18 mouse cellular contexts compared by ENCODE assay signal in the genomic region with DNA sequence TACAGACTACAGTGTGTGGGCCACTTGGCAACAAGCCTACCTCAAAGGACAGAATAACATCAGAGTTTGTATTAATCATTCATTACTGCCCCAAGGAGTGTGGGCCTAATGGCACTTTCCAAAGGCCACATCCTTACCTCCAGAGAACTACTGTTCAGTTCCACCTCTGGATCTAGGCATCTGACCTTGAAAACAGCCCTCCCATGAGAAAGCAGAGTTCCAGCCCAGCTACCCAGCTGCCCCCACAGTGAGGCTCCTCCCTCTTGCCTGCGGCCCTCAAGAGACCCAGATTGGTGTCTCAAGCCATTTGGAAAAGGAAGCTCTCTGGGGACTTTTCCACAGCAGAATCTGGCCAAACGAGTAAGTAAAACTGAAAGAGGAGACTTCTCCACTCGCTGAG. TPM values are rescaled to one million over a fixed set of nuclear protein-coding genes. Genes with fewer than 3 reads are reported as not detected.
DNase-seq lines count a peak whose midpoint lies in the region.
"Had no signal": no experiment of that assay in that cellular context is flagged by ENCODE, and none has a peak within 500 bp of the region (broad histone marks: within the 10 kb centered on the region; RNA-seq: fewer than 3 reads in every experiment).

Gene Defb42 (plus strand): TSS at position 301 of the 400 bp plus-strand sequence.

- peak; percentile 40 for DNase-seq in adrenal gland, postnatal 10 days
- no peak for DNase-seq in adrenal gland, adult 18-20 months (ENCODE audit: low spot score in 2 of 2)
- DNase-seq in kidney, adult 11 months, result peak; percentile 14
- DNase-seq in kidney, adult 18-20 months, result no peak
- peak; percentile 14 for DNase-seq in kidney, postnatal 14 days
- DNase-seq in kidney, postnatal 10 days, result no peak
- DNase-seq in layer of hippocampus, adult 9-11 months, result no peak
- DNase-seq: adrenal gland, postnatal 25 days; cerebellum, adult 11-12 months; cerebellum, adult 8-10 months; cerebellum, postnatal 10 days; cerebellum, postnatal 36 days; embryo, embryonic 11 days; gastrocnemius, postnatal 10 days; gastrocnemius, postnatal 36 days; heart, adult 11 months; heart, postnatal 10 days had no signal

RNA-seq across cellular contexts. Expression of gene Defb42, which starts in this region (rescaled TPM):
- 1 to 10 TPM; 1.9 to 3.9 TPM for total RNA-seq in adrenal gland, postnatal 10 days (2021)
- total RNA-seq in adrenal gland, adult 18-20 months (2021), result 1 to 10 TPM in 1 of 2 experiments, under 1 TPM in 1; 0.30 to 1.1 TPM
- total RNA-seq: gastrocnemius, postnatal 10 days; gastrocnemius, postnatal 36 days; hematopoietic stem cell, adult 5-6 weeks had no signal

Comparison
In these comparisons a context has a peak if more than half of its experiments do, and no peak if none do; other contexts are left out.
1. DNase-seq: peak in adrenal gland, postnatal 10 days (single experiment), kidney, adult 11 months (single experiment) and kidney, postnatal 14 days (single experiment); none in adrenal gland, adult 18-20 months (0 of 2), kidney, adult 18-20 months (single experiment), kidney, postnatal 10 days (single experiment) and layer of hippocampus, adult 9-11 months (single experiment).